Comparison of ENCODE assay signal across 12 mouse cellular contexts in the genomic region with DNA sequence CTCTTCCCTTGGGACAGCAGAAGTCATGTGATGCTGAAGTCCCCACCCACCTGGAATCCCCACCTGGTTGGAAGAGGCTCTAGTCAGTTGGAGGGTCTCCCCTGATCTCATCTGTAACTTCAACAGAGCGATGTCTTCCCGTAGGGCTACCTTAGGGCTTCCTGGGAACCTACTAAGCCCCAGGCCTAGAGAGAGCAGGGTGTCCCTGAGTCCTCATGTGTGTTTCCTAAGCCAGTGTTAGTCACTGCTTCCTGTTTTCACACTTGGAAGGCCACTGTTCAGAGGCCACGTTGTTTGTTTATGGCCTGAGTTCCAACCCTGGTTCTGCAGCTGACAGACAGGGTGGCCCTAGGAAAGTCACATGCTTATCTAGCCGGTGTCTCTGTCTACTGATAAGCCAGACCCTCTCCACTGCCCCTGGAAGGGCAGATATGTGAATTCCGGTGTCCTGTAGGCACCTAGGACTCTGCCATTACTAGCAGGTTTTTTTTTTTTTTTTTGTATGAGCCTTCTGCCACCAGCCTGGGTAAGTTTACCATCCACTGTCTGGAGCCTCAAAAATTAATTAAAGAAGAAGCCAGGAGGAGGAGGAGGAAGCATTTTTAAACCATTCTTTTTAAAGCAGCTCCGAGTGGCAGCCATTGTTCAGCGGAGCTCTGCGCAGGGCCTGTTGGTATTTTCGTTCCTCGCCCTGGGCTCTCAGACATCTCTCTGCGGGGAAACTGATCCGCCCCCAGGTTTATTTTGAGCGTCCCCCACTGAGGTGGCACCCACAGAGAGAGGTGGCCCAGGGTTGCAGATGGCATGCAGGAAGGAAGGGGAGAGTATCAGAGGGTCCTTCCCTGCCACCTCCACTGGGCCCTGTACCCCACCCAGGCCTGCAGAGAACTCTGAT.
DNase-seq lines count a peak whose midpoint lies in the region; ATAC-seq and TF ChIP-seq lines count a peak whose summit lies in the region.
"Had no signal": no experiment of that assay in that cellular context is flagged by ENCODE, and none has a peak within 500 bp of the region (broad histone marks: within the 10 kb centered on the region; RNA-seq: fewer than 3 reads in every experiment).

No protein-coding gene starts in this region.

- peaks cover 8% of the 10 kb centered on the region for H3K4me1 ChIP-seq in liver, embryonic 11.5 days (replicated peaks; ENCODE audit: control insufficient read depth, insufficient read depth, low read length)
- no peaks in the 10 kb centered on the region for H3K4me1 ChIP-seq in forebrain, postnatal 0 days (ENCODE audit: insufficient read depth)

- peak overlapping the region; percentile 7; the same call in 1 of the 2 replicates for H3K27ac ChIP-seq in liver, embryonic 11.5 days (ENCODE audit: low read depth, low read length)
- no peak overlapping the region for H3K27ac ChIP-seq in forebrain, postnatal 0 days (ENCODE audit: low read depth, low read length)
- H3K27ac ChIP-seq: limb, embryonic 13.5 days; midbrain, embryonic 13.5 days; neural tube, embryonic 12.5 days had no signal

- DNase-seq in left cerebral cortex, adult 11 months (ENCODE audit: low spot score) = peak; percentile 40
- DNase-seq in left cerebral cortex, postnatal 4 days = no peak
- peak; percentile 77 for DNase-seq in brain, adult 2 months (ENCODE audit: low read depth, low spot score)
- DNase-seq in liver, embryonic 11.5 days (ENCODE audit: low spot score) = no peak
- DNase-seq in telencephalon, adult 2 months (ENCODE audit: low read depth, low spot score) = peak; percentile 57
- DNase-seq in urinary bladder, postnatal 10 days (ENCODE audit: low spot score) = no peak
- no peak for DNase-seq in forebrain, postnatal 0 days
- DNase-seq: kidney, adult 11 months; lung, postnatal 36 days had no signal

- H3K9ac ChIP-seq in liver, embryonic 11.5 days (ENCODE audit: low read depth, low read length) = no peak overlapping the region
- no peak overlapping the region for H3K9ac ChIP-seq in forebrain, postnatal 0 days
- H3K9ac ChIP-seq: limb, embryonic 13.5 days; midbrain, embryonic 13.5 days; neural tube, embryonic 12.5 days had no signal

- no peaks in the 10 kb centered on the region for H3K9me3 ChIP-seq in liver, embryonic 11.5 days (ENCODE audit: control insufficient read depth, low read length)
- H3K9me3 ChIP-seq in forebrain, postnatal 0 days (ENCODE audit: low read length) = no peaks in the 10 kb centered on the region
- H3K9me3 ChIP-seq: limb, embryonic 13.5 days; midbrain, embryonic 13.5 days; neural tube, embryonic 12.5 days had no signal

- intact Hi-C loops in left cerebral cortex, postnatal 4 days (cut with DNase I) = no loop called here

- 58% methylated on average over 13 of the region's 13 CpGs for WGBS in liver, embryonic 11.5 days
- whole genome bisulfite sequencing in forebrain, postnatal 0 days = 64% methylated on average over 13 of the region's 13 CpGs

- H3K27me3 ChIP-seq in liver, embryonic 11.5 days (replicated peaks; ENCODE audit: control insufficient read depth, insufficient read depth, low read length) = peaks cover 8% of the 10 kb centered on the region
- no peaks in the 10 kb centered on the region for H3K27me3 ChIP-seq in forebrain, postnatal 0 days (ENCODE audit: insufficient read depth, low read length)
- H3K27me3 ChIP-seq: midbrain, embryonic 13.5 days; neural tube, embryonic 12.5 days had no signal

- ATAC-seq in liver, embryonic 11.5 days (replicated peaks; ENCODE audit: low FRiP score) = peak; percentile 85
- ATAC-seq in forebrain, postnatal 0 days = no peak
- ATAC-seq: midbrain, embryonic 13.5 days had no signal

- no peak overlapping the region for H3K4me2 ChIP-seq in liver, embryonic 11.5 days
- no peak overlapping the region for H3K4me2 ChIP-seq in forebrain, postnatal 0 days (ENCODE audit: low read depth)
- H3K4me2 ChIP-seq: limb, embryonic 13.5 days; midbrain, embryonic 13.5 days; neural tube, embryonic 12.5 days had no signal

- no peak for TF ChIP-seq CTCF in forebrain, postnatal 0 days (IDR thresholded peaks at IDR 0.05; ENCODE audit: low read depth)

- H3K36me3 ChIP-seq in liver, embryonic 11.5 days (ENCODE audit: control insufficient read depth, insufficient read depth, low read length) = no peaks in the 10 kb centered on the region
- no peaks in the 10 kb centered on the region for H3K36me3 ChIP-seq in forebrain, postnatal 0 days (ENCODE audit: insufficient read depth)
- H3K36me3 ChIP-seq: limb, embryonic 13.5 days; midbrain, embryonic 13.5 days; neural tube, embryonic 12.5 days had no signal

- no peak overlapping the region for H3K4me3 ChIP-seq in liver, embryonic 11.5 days (ENCODE audit: low read depth, low read length)
- no peak overlapping the region for H3K4me3 ChIP-seq in forebrain, postnatal 0 days (ENCODE audit: low read depth, low read length)
- H3K4me3 ChIP-seq: limb, embryonic 13.5 days; midbrain, embryonic 13.5 days; neural tube, embryonic 12.5 days had no signal

Comparison
In these comparisons a context has a peak if more than half of its experiments do, and no peak if none do; other contexts are left out.
1. DNase-seq: peak in left cerebral cortex, adult 11 months (single experiment), brain, adult 2 months (single experiment) and telencephalon, adult 2 months (single experiment); none in left cerebral cortex, postnatal 4 days (single experiment), liver, embryonic 11.5 days (single experiment), urinary bladder, postnatal 10 days (single experiment) and forebrain, postnatal 0 days (single experiment).